Mouse (Mus musculus) frontal cortex, postnatal 14 days (tissue): ENCODE measurements around the gene Six5.

Experiments
- DNase-seq, 2 experiments: peaks; one replicate each; pipeline ENCODE4 v3.0.0; 2022; ENCODE audit warnings: low spot score in 2 of 2

The Six5 gene

DNA sequence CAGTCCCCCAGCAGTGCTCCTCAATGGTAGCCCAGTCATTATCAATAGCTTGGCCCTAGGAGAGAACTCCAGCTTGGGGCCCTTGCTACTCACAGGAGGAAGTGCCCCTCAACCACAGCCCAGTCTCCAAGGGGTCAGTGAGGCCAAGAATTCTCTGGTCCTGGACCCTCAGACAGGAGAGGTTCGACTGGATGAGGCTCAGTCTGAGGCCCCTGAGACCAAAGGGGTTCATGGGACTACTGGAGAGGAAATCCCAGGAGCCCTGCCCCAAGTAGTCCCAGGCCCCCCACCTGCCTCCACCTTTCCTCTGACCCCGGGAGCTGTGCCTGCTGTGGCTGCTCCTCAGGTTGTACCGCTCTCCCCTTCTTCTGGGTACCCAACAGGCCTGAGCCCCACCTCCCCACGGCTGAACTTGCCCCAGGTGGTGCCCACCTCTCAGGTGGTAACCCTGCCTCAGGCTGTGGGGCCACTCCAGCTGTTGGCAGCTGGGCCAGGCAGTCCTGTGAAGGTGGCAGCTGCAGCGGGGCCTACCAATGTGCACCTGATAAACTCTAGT, 2.1 kb downstream of the Six5 start:
- DNase-seq = no peak

GRCm38 (mm10) chr7:19097217-19097616, 2.8 kb downstream of the Six5 start:
- no peak for DNase-seq

- DNase-seq = no peak
Observed at GRCm38 (mm10) chr7:19097863-19098262, 3.5 kb downstream of the Six5 start.

GRCm38 (mm10) chr7:19098811-19099210, 4.4 kb downstream of the Six5 start:
- DNase-seq = no peak

DNA sequence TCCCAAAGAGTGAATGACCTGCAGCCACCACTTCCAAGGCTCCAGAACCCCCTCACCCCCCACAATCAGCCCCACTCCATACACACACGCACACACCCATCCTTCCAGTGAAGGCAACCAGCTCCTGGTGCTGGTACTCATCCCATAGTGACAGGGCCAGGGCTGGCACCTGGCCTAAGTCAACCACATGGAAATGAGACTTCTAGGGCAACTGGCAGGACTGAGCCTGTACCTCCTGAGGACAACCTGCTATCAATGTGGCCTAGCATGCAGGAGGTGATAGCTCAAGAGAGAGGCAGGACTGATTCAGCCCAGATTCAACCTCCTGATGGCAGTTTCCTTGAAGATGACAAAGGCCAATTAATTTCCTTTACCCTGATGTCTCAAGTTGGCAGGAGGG, 5.9 kb downstream of the Six5 start:
- DNase-seq = no peak

GRCm38 (mm10) chr7:19103741-19104140, 9.3 kb downstream of the Six5 start:
- no peak for DNase-seq

DNA sequence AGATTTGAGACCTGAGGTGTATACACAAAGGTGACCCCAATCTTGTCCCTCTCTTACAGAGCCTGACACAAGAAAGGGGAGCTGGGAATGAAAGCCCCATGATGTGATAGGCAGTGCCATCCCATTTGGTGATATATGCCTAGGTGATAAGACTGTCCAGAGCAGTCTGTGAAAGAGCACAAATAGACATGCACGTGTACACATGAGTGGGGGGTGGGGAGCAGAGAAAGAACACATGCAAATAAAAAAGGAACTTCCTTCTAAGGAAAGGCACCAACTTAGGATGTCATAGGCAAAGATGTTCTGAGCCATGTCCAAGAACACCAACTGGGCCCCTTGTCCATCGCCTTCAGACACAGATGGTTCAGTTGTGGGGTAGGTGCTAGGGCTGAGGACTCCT, 10.1 kb downstream of the Six5 start:
- no peak for DNase-seq

- no peak for DNase-seq
Observed at GRCm38 (mm10) chr7:19107436-19107835, 13.0 kb downstream of the Six5 start.

DNA sequence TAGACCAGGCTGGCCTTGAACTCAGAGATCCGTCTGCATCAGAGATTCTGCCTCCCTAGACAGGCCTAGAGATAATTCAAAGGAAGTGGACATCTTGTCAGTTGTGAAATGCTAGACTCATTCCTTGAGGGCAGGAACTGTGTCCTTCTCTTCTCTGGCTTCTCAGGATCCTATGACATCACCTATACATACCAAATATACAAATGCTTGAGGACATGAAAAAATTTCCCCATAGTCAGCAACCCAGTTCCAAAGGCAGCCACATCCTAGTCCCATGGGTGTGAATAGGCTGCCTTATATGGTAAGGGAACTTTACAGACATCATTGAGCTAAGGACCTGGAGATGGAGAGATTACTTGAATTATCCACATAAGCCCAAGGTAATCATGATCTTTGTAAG, 15.2 kb downstream of the Six5 start:
- DNase-seq = no peak

DNA sequence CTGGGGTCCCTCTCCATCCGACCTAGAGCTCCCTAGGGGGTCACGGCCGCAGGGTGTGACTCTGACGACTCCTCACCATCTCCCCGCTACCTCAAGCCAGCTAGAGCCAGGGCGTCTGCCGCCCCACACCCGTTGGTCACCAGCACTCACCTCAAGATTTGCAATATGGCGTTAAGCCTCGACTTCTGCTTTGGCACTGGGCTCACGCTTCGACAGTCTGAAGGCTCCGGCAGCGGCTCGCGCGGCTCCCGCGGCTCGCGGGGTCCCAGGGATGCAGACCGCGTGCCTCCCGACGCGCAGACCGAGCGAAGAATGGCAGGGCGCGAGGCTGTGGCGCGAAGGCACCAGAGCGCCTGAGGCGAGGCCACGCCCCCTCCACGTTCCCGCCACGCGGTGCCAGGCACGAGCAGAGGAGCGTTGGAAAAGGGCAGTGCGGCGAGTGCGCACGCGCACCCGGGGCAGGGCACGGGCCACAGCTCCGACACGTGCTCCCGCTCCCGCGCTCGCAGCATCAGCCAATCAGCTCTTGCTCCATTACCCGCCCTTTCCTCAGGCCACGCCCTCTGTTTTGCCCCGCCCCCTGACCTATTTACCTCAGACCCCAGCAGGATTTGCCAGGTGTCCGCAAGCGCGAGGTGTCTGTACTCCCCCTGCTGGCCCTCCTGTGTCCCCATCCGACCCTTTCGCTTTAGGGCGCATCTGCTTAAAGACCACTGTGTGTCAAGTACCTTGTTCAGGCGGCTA, 23.8 kb downstream of the Six5 start, which contains the start of gene Gm4969:
Gene Gm4969 (minus strand): TSS at position 341 of the 744 bp plus-strand sequence.
- DNase-seq = peak; percentile 58 to 68

DNA sequence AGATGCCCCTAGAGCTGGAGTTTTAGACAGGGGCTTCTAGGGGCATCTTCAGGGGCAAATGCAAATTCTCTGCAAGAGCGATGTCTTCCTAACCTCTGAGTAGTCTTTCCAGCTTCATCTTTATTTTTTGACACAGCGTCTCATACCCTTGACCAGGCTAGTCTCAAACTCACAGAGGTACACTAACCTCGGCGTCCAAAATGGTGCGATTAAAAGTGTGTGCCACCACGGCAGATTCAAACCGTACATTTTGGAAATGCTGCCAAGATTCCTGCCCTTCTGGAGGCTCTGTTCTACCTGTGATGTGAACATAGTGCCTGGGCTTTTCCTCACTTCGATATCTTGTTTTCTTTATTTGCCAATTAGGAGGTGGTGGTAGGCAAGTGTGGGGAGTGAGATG, 24.7 kb downstream of the Six5 start:
- DNase-seq = no peak

DNA sequence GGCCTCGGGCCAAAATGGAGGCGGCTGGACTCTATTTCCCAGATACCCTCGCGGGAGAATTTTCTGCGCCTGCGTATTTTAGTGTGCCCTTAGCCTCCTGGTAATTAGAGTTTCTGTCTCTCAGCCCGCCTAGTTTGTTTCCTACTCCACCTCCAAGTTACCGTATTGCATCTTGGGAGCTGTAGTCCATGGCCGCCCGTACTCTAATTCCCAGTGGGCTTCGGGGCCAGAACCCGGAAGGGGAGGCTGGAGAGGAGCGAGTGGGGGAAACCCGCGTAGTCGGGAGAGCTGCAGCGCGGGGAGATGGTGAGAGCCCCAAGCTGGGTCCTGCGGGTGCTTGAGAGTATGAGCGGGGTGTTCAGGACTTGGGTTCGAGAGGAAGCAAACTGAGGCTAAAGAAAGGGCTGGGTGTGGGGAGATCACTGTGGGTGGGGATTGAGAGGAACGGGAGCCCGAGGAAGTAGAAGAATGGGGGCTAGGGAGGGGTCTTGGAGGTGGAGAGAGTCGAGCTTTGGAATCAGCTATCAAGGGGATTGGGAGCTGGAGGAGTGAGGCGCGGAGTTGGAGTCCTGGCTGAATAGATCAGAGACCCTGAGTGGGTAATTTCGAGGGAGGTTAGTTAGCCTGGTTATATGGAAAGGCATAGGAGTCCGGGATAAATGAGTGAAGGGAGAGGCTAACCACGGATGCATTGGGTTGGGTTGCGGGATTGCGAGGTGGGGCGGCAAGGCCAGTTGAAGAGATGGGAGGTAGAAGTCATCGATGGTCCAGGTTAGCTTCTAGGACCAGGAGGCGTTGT, 25.4 kb downstream of the Six5 start, which contains the start of gene Fbxo46:
Gene Fbxo46 (plus strand): TSS at position 229 of the 799 bp plus-strand sequence.
- DNase-seq = peak; percentile 88 to 91

DNA sequence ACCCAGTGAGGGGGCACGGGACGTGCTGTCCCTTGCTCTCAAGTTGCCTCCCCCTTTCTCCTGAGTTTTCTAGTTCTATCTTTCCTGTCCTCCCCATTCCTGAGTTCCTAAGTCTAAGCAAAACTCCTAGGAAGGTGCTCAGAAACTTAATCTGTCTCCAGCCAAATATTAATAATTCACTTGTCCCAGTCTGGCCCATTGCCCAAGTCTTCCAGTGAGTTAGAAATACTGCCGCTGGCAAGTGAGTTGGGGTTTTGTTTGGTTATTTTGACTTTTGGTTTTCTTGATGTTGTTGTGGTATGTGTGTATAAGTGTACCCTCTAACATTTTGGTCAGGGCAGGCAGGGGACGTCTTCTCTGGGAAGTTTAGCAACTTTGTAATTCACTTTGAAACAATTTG, 27.3 kb downstream of the Six5 start:
- DNase-seq = no peak

- DNase-seq = no peak
Observed at GRCm38 (mm10) chr7:19124713-19125112, 30.3 kb downstream of the Six5 start.

DNA sequence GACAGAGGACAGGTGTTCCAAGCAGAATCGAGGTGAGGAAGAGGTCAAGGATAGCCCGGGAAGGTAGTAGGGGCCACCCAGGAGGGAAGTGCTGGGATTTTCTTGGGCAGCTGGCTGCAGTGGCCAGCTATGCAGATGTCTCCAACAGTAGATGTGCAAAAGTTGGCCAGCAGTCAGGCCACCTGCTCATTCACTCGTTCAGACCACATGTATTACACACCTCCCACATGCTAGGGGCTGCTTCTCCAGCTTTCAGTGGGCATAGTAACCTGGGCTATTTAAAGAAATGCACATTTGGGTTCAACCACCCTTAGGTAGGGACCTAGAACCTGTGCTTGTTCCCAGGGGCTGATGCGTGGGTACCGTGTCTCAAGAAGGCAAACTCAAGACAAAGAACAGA, 33.4 kb downstream of the Six5 start:
- no peak for DNase-seq

DNA sequence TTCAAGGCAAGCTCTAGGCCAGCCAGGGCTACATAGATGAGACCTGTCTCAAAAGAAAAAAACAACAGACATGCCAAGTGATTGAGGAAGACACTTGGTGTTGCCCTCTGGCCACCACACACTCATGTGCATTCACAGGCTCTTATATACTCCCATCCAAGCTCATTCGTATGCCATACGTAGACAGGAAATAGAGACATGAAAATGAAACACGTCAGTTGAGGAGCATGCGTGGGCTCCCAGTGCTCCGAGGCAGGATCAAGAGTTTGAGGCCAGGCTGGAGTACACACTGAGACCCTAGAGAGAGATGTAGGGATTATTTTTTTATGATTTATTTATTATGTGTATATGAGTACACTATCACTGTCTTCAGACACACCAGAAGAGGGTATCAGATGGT, 35.0 kb downstream of the Six5 start:
- no peak for DNase-seq

- DNase-seq = no peak
Observed at GRCm38 (mm10) chr7:19130657-19131056, 36.3 kb downstream of the Six5 start.

GRCm38 (mm10) chr7:19131324-19131848, 37.0 kb downstream of the Six5 start:
- peak; percentile 94 to 97 for DNase-seq

- no peak for DNase-seq
Observed at GRCm38 (mm10) chr7:19136168-19136567, 41.8 kb downstream of the Six5 start.

GRCm38 (mm10) chr7:19136673-19137334, 42.4 kb downstream of the Six5 start:
- no peak for DNase-seq

DNA sequence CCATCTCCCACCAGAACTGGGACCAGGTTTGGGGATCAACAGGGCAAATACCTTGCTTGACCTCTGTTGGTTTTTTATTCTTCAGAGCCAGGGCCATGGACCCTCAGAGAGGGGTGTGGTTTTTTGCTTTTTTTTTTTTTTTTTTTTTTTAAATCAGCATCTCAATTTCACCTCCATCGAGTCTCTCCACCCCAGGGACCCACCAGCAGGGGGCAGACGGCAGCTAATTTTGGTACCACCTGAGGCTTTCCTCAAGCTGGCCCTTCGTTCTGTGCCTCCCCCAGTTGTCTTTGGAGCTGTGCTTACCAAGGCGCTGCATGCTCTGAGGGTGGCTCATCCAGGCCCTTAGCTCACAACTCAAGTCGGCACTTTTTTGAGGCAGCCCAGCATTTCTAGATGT, 43.0 kb downstream of the Six5 start:
- DNase-seq = peak in 1 of 2 experiments; percentile 51

- no peak for DNase-seq
Observed at GRCm38 (mm10) chr7:19146793-19147192, 52.4 kb downstream of the Six5 start.
